Mouse (Mus musculus) embryo, embryonic 11 days (tissue): ENCODE data around the gene Cwc25.

Experiments
- DNase-seq: peaks from one replicate; pipeline ENCODE4 v3.0.0-alpha.2; 2015

Gene Cwc25

GRCm38 (mm10) chr11:97766154-97766881, at the start of gene Cwc25:
Gene Cwc25, minus strand, starts transcription at chr11:97766556.
- DNase-seq = peak; percentile 96

DNA sequence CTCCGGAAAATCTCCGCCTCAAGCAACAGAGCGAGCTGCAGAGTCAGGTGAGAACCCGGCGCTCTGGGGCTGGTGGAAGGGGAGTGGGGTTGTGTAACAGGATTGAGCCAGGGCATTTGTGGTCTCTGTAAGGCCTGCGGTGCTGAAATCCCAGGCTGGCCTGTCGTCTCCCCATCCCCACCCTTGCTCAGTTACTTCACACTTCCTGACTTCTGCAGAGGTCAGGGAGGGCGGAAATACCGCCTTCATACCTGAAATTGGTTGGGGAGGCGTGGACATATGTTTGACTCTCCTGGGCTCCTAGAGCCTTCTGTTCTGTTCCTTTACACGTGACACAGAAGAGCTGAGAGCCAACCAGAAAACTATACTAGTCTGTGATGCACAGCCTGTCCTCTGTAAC, 49.4 kb upstream of the Cwc25 start:
- no peak for DNase-seq

GRCm38 (mm10) chr11:97813746-97814515, 47.6 kb upstream of the Cwc25 start:
- DNase-seq = no peak

- no peak for DNase-seq
Measured at GRCm38 (mm10) chr11:97813085-97813484, 46.7 kb upstream of the Cwc25 start.

- peak; percentile 77 for DNase-seq
Measured at GRCm38 (mm10) chr11:97812491-97812921, 46.1 kb upstream of the Cwc25 start.

DNA sequence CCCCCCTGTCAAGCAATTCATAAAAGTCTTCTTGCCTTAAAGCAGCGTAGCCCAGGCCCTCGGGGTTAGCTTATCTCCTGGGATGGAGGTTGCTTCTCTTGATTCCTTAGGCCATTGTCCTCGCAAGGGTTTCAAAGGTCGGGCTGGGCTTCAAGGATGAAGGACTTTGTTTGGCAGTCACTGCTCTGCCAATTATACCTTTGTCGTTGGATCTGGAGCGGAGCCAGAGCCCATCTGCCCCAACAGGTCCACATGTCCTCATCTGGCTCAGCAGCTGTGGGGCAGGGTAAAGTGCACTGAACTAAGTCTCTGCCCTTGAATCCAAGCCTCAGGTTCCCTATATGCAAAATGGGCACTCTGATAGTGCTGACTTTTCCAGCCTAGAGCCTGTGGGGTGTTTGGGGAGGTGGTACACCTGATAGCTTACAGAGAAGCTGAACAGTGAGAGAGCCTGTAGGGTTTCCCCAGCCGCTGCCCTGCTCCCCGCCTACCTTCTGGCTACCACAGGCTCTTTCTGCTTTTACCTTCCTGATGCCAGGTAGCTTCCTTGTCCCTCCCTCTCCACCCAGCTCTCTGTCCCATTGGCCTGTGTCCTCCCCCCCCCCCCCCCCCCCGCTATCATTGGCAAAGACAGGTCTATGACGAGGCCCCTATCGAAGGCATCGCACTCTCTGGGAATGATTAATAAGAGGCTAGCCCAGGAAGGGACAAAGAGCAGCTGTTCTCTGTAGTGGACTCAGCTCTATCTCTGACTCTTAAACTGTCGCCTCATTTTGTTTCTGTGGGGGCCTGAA, 45.4 kb upstream of the Cwc25 start:
- peak; percentile 31 for DNase-seq

- DNase-seq = peak; percentile 27
Measured at GRCm38 (mm10) chr11:97810970-97811369, 44.6 kb upstream of the Cwc25 start.

- no peak for DNase-seq
Measured at GRCm38 (mm10) chr11:97810356-97810755, 44.0 kb upstream of the Cwc25 start.

DNA sequence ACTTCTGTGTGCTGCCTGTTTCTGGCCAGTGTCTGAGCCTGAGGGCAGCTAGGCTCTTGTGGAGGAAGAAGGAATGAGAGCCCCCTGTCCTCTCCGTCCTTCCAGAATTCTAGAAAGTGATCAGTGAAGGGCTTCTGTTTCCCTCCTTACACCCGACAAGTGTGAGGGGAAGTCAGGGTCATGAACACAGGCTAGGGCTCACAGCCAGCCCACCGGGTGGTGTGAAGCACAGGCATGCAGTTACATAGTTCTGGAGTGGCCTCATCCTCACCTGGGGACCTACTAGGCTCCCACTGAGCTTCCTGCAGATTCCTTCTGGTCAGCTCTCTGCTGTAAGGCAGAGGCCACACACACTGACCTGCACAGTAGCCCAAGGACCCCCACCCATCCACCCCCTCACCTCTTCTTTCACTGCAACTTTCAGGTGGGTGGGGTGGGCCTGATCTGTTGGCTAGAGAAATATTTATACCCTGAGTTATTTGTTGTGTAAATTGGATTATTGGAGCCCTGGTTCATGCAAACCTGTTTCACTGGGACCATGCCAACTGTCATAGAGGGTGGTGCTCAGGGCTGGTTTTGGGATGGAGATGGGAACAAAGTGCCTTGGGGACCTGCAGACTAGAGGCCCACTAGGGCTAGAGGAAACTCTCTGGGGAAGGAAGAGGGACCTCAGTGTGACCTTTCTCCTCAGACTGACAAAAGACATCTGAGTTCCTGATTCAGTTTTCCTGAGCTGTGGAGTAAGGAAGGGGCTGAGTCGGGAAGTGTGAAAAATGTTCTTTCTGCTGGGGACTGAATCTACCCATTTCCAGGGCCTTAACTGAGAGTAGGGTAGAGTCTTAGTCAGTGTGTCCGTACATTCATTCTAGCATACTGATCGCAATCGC, 43.1 kb upstream of the Cwc25 start:
- no peak for DNase-seq

DNA sequence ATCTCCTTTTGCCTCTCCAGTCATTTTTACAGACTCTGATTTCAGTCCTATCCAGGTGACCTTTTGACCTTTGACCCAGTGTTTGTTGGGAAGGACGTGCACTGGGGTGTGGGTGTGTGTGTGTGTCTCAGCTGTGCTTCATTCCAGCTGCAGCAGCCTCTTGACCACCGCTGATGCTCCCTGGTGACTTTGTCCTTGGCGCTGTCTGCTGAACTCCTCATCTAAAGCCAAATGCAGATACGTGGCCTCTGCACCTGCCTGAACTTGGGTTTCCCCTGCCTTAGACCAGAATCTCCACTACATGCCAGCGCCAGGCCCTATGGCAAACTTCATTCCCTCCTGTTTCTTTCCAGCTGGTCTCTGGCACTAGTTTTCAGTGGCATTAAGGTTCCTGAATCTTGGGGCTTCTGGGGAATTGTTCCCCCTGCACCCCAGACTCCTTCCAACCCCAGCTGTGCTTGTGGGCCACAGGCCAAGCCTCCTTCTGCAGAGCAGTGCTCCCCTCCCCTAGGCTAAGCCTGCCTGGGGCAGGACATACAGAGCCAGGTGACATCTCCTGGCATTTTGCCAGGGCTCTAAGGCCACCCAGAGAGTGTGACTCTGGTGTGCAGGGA, 42.4 kb upstream of the Cwc25 start:
- DNase-seq = peak; percentile 39

DNA sequence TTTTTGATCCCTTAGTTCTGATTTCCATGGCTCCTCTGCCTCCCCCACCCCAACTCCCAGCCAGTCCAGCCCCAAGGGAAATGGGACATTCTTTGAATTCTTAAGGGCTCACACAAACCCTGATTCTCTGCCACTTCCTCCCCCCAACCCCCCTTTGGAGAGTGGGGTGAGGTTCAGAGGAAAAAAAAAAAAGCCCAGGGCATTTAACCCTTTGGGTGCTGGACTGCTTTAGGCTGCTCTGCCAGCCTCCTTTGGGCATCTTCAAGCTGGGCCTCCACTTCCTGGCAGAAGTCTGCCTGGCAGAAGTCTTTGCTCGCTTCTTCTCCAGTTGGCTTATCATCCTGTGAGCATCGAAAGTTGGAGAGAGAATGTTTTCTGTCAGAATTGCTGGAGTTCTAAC, 41.7 kb upstream of the Cwc25 start:
- peak; percentile 75 for DNase-seq

DNA sequence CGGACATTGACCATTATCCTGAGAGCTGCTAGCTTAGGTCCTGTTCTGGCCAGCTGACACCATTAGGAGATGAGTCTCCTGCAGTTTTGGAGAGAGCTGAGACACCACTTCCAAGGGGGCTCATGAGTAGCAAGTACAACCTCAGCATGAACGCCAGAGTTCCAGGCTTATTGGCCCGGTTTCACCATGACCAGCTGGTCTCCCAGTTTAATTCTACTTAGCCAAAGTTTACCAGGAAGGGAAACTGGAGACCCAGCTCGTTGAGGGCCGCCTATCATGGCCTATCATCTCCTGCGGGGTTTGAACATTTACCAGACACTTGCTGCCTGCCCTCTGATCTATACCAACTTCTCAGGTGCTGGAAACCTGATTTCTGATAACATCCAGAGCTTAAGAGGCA, 41.3 kb upstream of the Cwc25 start:
- DNase-seq = no peak

- DNase-seq = no peak
Measured at GRCm38 (mm10) chr11:97806613-97806964, 40.2 kb upstream of the Cwc25 start.

DNA sequence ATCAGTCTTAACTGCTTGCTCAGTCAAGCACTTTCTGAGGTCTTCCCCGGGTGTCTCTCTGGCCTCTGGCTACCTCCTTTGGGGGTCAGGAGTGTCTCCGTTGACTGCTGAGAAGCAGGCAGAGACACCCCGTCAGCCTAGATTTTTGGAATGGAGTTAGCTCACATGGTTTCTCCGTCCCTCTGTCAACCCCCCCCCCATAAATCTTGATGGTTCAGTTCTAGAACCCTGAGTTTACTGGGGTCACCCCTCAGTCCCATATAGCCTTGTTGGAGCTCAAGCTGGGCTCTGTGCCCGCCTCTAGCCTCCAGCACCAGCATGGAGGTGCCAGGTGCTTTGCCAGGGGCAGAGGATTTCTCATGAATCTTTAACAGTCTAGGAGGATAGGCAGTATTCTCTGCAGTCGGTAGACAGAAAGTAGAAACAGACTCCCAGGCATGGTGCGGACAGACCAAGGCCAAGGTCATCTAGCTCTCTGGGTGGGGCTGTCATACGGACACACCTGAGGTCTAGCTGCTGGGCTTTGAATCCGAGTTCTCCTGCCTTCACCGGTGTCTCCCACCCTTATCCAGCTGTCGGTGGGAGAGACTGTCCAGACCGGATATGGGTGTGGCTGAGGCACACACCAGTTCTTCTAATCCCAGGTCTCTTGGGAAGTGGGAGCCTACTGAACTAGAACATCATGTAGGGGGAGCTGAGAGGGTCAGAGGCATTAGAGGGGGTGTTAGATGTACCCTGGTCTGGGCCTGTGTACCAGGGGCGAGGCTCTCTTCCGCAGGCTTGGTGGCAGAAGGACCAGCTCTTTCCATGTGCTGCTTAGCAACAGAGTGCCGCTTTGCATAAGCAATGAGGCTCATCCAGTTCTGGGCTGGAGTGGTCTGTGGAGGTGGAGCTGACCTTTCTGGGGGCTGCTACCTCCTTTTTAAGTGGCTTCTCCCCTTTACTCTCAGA, 39.6 kb upstream of the Cwc25 start:
- DNase-seq = no peak

DNA sequence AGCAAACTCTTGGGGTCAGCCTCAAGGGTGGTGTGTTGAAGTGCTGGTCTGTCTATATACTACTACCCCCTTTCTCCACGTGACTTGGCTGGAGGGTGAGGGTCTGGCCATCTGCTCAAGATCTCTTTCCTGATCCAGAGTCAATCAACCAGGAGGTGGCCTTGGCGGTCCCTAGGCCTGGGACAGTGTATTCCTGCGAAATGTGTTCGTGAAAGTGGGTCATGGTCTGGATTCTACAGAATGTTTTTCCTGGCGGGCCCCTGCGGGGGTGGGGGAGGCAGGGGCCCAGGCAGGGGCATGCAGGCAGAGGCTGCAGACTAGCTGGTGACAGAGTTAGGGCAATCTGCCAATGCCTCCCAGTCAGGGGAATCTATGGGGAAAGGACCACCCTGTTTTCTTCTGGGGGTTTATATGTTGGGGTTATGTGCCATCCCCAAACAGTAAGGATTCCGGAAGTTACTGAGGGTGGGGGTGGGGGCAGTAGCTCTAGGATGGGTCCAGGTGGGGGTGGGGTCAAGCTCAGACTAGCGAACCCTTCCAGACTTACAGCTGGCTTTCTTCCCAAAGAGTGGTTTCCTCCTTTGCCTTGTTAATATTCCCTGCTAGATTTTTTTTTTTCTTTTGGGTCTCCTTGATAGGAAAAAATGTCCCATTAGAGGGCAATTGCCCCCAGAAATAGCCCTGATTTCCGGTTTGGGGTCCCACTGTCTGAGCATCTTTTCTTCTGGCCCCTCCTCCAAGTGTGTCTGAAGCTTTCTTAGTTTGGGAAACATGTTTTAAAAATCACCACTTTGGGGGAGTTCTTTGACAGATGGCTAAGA, 38.7 kb upstream of the Cwc25 start:
- peak; percentile 43 for DNase-seq

GRCm38 (mm10) chr11:97803847-97804246, 37.5 kb upstream of the Cwc25 start:
- DNase-seq = no peak

GRCm38 (mm10) chr11:97802495-97802894, 36.1 kb upstream of the Cwc25 start:
- DNase-seq = no peak

GRCm38 (mm10) chr11:97802194-97802470, 35.8 kb upstream of the Cwc25 start:
- no peak for DNase-seq

DNA sequence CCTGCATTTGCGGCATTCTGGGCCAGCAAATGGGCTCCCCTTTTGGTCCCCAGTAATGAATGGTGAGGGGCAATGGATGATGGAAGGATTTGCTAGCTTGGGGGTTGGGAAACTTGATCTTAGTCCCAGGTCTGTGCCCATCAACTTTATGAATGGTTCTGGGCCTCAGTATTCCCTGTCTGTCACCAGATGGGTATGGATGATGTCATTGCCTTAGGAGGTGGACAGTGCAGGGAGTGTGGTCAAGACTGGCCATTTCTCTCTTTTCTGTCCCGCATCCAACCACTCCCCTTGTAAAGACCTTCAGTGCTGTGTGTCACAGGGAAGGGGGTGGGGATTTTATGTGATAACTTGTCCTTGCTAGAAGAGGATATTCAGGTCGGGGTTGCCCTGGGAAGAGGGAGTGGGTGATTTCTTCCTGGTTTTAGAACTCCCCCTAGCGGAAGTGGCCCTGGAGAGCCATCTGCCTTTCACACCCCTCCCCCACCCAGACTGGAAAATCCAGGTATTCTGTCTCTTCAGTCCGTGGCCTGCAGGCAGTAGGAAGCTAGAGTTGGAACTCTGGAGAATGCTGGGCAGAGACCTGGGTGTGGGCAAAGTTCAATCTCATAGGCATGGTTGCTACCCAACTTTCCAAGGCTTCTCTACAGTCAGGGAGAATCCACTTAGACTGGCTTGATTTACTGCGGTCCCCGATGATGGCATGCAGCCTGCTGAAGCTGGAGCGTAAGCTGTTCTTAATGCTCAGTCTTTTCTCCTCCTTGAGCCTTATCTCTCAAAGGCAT, 35.2 kb upstream of the Cwc25 start:
- DNase-seq = peak; percentile 81
